Mouse (Mus musculus) kidney, embryonic 15.5 days (tissue): Measurements from ENCODE around the gene Eif2b5. TPM values are rescaled to one million over a fixed set of nuclear protein-coding genes. Genes with fewer than 3 reads are reported as not detected.

Source experiments
- ATAC-seq: fragments of 200-750 bp; cut with Nextera tagmentation; replicated peaks from 2 replicates; pipeline ENCODE4 v1.8.0; 2017; ENCODE audit warnings: moderate TSS enrichment; ENCODE audit not compliant: low FRiP score
- H3K27ac ChIP-seq: fragments of 300-500 bp; sonication (generic); 2 replicates; pipeline ENCODE4 v1.5.1; 2015; ENCODE audit warnings: mild to moderate bottlenecking, inconsistent platforms
- H3K27me3 ChIP-seq: fragments of 300-500 bp; sonication (generic); 2 replicates; pipeline ENCODE4 v1.6.1; 2015; ENCODE audit warnings: inconsistent platforms
- H3K36me3 ChIP-seq: fragments of 300-500 bp; sonication (generic); 2 replicates; pipeline ENCODE4 v1.6.1; 2015; ENCODE audit warnings: inconsistent platforms
- H3K4me1 ChIP-seq: fragments of 300-500 bp; sonication (generic); 2 replicates; pipeline ENCODE4 v1.6.1; 2015; ENCODE audit warnings: inconsistent platforms
- H3K4me2 ChIP-seq: fragments of 300-500 bp; sonication (generic); 2 replicates; pipeline ENCODE4 v1.6.1; 2015; ENCODE audit warnings: moderate library complexity, mild to moderate bottlenecking, inconsistent platforms
- H3K4me3 ChIP-seq: fragments of 300-500 bp; sonication (generic); replicated peaks from 2 replicates; pipeline ENCODE4 v1.5.1; 2015; ENCODE audit warnings: mild to moderate bottlenecking, inconsistent platforms
- H3K9ac ChIP-seq: fragments of 300-500 bp; sonication (generic); 2 replicates; pipeline ENCODE4 v1.6.1; 2015; ENCODE audit warnings: mild to moderate bottlenecking, inconsistent platforms
- H3K9me3 ChIP-seq: fragments of 300-500 bp; sonication (generic); replicated peaks from 2 replicates; pipeline ENCODE4 v1.6.1; 2016; ENCODE audit warnings: inconsistent platforms
- WGBS: fragments of 180-500 bp; shearing (Covaris S2); methylation state at CpG from one replicate; pipeline ENCODE4 v1.1.7; 2015; ENCODE audit warnings: mixed read lengths; 5-methylcytosine and 5-hydroxymethylcytosine counted together
- polyA plus RNA-seq: library from polyadenylated mRNA; unstranded; fragments of >200 nt; fragmentation: Nextera tagmentation; extraction: Ambion mirVana; gene quantifications from 2 replicates; pipeline ENCODE4 v1.2.1, GENCODE M21; 2015

Gene Eif2b5
- polyA plus RNA-seq, 1 experiment from 2014 or later = 121 TPM

DNA sequence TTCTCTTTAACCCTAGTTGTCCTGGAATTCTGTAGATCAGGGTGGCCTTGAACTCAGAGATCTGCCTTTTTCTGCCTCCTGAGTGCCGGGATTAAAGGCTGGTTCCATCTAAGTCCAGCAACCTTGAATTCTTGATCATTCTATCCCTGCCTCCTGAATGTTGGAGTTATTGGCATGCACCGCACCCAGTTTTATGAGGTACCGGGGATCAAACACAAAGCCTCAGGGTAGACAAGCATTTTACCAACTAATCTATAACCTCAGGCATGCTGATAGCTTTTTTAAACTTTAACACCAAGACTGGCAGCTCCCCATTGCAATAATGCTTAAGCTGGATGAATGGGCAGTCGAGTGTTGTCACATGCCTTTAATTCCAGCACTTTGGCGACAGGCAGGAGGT lies 48.8 kb downstream of the Eif2b5 start:
- H3K4me1 ChIP-seq = peaks cover 22% of the 10 kb centered on the region
- H3K27ac ChIP-seq = peak overlapping the region; percentile 88
- peaks cover 63% of the 10 kb centered on the region for H3K36me3 ChIP-seq
- H3K9ac ChIP-seq = peak overlapping the region; percentile 87; the same call in 1 of the 2 replicates
- WGBS = 52% methylated on average over 5 of the region's 5 CpGs
- H3K4me3 ChIP-seq = peak overlapping the region; percentile 93
- ATAC-seq = no peak
- H3K4me2 ChIP-seq = peak overlapping the region; percentile 83
- no peaks in the 10 kb centered on the region for H3K27me3 ChIP-seq
- no peaks in the 10 kb centered on the region for H3K9me3 ChIP-seq

DNA sequence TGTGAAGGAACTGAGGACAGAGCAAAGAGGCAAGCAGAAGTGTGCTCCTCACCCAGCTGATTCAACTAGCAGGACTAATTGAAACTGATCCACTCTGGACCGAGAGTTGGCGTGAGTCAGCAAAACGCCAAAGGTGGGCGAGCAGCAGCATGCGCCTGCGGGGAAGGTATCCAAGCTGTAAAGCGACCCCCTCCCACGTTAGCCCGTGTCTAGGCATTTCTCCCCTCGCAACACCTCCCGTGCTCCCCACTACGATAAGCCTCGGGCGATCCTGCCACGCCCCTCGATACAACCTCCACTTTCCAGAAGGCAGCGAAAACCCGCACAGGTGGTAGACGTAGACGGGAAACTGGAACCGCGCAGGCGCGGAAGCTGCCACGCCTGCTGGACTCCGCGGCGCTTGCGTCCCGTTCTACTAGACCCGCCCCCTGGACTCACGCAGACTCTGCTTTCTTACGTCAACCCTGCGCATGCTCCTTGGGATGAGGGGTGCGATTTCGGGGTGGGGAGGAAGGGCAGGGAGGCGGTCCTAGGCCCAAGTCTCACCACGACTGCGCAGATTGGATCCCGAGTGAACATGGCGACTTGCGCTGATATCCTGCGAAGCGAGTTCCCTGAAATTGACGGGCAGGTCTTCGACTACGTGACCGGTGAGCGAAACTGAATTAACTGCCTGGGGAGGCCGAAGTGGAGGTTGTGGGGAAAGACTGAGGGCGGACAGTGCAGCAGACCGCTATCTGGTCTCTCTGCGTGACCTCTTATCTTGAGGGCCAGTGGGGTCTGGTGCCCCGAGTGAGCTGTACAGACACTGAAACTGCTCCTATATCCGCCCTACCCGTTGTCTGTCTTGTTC lies 49.7 kb downstream of the Eif2b5 start, which contains the start of gene Abcf3:
Abcf3 (plus strand) TSS at position 482 of the 853 bp plus-strand sequence.
- Histone ChIP-seq H3K9me3 (no peaks in the 10 kb centered on the region), H3K4me3 (peak within 1 kb of the TSS; percentile 93), H3K4me1 (peaks cover 22% of the 10 kb centered on the region), H3K36me3 (peaks cover 64% of the 10 kb centered on the region), H3K9ac (peak within 1 kb of the TSS; percentile 87), H3K4me2 (peak within 1 kb of the TSS; percentile 83), H3K27ac (peak within 1 kb of the TSS; percentile 88), H3K27me3 (no peaks in the 10 kb centered on the region)
- peak; percentile 99 for ATAC-seq
- WGBS = under 1% methylated on average over 56 of the region's 56 CpGs

DNA sequence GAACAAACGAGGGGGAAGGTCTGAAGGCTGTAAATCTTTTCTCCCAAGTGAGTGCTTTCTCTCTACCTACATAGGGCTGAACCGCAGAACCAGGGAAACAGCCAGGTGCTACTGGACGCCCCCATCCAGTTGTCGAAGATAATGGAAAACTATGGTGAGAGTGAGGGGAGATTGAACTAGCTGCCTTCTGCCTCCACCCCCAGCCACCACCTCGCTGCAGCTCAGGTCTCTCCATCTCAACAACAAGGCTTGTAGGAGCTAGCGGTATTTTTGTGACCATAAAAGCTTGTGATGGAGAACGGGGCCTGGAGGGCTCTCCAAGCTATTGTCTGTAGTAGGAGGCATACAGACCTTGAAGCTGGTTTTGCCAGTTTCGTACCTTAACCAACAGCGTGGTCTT lies 50.5 kb downstream of the Eif2b5 start:
- no peak overlapping the region for H3K27ac ChIP-seq
- H3K9me3 ChIP-seq = no peaks in the 10 kb centered on the region
- 45% methylated on average over 9 of the region's 9 CpGs for WGBS
- no peaks in the 10 kb centered on the region for H3K27me3 ChIP-seq
- no peak for ATAC-seq
- H3K36me3 ChIP-seq = peaks cover 65% of the 10 kb centered on the region
- H3K9ac ChIP-seq = peak overlapping the region; percentile 87
- peaks cover 22% of the 10 kb centered on the region for H3K4me1 ChIP-seq
- peak overlapping the region; percentile 93 for H3K4me3 ChIP-seq
- H3K4me2 ChIP-seq = peak overlapping the region; percentile 83

DNA sequence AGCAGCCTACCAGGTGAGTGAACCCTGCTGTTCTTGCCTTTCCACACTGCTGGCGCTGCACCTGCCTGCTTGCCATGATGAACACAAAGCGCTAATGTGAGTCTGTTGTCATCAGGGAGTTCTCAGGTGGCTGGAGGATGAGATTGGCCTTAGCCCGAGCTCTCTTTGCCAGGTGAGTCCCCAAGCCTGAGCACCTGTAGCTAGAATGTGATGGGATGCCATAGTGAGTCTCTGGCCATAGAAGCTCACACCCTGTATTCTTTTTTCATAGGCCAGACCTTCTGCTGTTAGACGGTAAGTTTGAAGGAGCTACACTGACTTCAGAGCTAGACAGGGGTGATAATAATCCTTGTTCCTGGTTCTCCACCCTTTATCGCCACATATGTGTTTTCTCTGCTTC lies 53.1 kb downstream of the Eif2b5 start:
- Histone ChIP-seq H3K27ac (no peak overlapping the region), H3K4me3 (no peak overlapping the region), H3K4me2 (no peak overlapping the region), H3K36me3 (peaks cover 67% of the 10 kb centered on the region), H3K27me3 (no peaks in the 10 kb centered on the region), H3K9ac (no peak overlapping the region), H3K9me3 (no peaks in the 10 kb centered on the region), H3K4me1 (peaks cover 22% of the 10 kb centered on the region)
- WGBS = 93% methylated on average over 5 of the region's 5 CpGs
- no peak for ATAC-seq

DNA sequence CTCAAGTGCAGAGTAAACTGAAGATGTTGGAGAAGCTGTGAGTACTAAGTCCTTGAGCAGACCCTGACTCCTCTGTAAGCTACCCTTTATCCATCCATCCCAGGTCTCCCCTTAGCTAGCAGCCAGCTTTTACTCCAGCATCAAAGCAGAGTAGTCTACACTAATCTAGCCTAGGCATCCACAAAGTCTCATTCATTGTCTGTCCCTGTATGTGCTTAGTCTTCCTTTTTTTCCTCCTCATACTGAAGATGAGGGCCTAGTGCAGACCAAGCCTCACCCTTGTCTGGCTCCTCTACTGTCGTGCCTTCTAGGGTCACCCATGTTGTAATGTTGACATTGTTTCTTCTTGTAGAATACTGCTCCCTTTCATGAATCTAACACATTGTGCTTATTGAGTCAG lies 54.0 kb downstream of the Eif2b5 start:
- H3K27me3 ChIP-seq = no peaks in the 10 kb centered on the region
- no peak for ATAC-seq
- peaks cover 74% of the 10 kb centered on the region for H3K36me3 ChIP-seq
- no peak overlapping the region for H3K4me2 ChIP-seq
- peaks cover 15% of the 10 kb centered on the region for H3K4me1 ChIP-seq
- H3K9ac ChIP-seq = no peak overlapping the region
- no peaks in the 10 kb centered on the region for H3K9me3 ChIP-seq
- H3K27ac ChIP-seq = no peak overlapping the region
- 92% methylated on average over 1 of the region's 1 CpGs for WGBS
- H3K4me3 ChIP-seq = no peak overlapping the region

DNA sequence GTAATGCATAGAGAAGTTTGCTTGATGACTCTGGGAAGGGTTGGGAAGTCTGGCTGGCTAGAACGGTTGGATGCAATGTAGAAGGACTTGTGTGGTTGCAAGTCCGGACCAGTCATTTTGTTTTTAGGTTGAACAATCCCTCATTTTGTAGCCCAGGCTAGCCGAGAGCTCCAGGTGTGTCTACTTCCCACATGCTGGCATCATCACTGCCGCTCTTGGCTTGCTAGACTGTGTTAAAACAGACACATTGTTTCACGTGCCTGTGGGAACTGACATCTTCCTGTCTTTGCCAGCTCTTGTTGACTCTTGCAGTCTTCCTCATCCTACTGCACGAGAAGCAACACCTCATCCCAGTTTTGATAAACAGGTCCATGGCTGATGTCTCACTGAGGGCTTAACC lies 56.4 kb downstream of the Eif2b5 start:
- no peaks in the 10 kb centered on the region for H3K27me3 ChIP-seq
- H3K36me3 ChIP-seq = peaks cover 94% of the 10 kb centered on the region
- no peak overlapping the region for H3K27ac ChIP-seq
- no peak overlapping the region for H3K4me3 ChIP-seq
- H3K9me3 ChIP-seq = no peaks in the 10 kb centered on the region
- H3K9ac ChIP-seq = no peak overlapping the region
- 90% methylated on average over 6 of the region's 6 CpGs for WGBS
- ATAC-seq = no peak
- no peak overlapping the region for H3K4me2 ChIP-seq
- H3K4me1 ChIP-seq = 0 out of 2 replicates have a peak, but pooled peaks cover under 1% of the 10 kb centered on the region

DNA sequence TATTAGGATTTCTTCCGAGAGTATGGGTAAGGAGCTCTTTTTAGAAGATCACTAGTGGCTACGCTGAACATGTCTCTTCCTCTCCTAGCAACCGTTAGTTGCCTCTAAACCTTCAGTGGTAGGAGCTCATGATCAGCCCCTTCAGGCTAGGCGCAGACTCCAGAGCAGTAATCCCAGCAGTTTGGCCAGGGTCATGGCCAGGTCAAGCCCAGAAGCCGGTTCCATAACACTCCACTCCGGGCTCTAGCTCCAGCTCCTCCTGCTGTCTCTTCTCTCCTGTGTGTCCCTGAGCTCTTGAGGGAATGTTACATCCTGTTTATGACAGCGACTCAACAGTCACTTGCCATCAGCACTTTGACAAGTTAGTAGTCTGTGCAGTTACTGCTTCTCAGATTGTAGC lies 58.8 kb downstream of the Eif2b5 start:
- H3K4me2 ChIP-seq = no peak overlapping the region
- no peak overlapping the region for H3K9ac ChIP-seq
- WGBS = 64% methylated on average over 7 of the region's 7 CpGs
- no peak overlapping the region for H3K4me3 ChIP-seq
- H3K27ac ChIP-seq = no peak overlapping the region
- H3K36me3 ChIP-seq = peaks cover 95% of the 10 kb centered on the region
- H3K27me3 ChIP-seq = no peaks in the 10 kb centered on the region
- no peaks in the 10 kb centered on the region for H3K4me1 ChIP-seq
- H3K9me3 ChIP-seq = no peaks in the 10 kb centered on the region
- no peak for ATAC-seq

Other genes starting within 250 kb of the Eif2b5 start
- 87.8 and 99.9 TPM in 2 replicates for gene Parl, start 196.4 kb upstream of the Eif2b5 start, polyA plus RNA-seq
- gene Cyp2ab1, start 173.4 kb upstream of the Eif2b5 start, polyA plus RNA-seq = not detected in 2 replicates
- gene Abcc5, start 72.4 kb upstream of the Eif2b5 start, polyA plus RNA-seq = 56.1 and 63.1 TPM in 2 replicates
- 25.0 and 27.9 TPM in 2 replicates for gene Dvl3, start 18.2 kb downstream of the Eif2b5 start, polyA plus RNA-seq
- gene Ap2m1, start 36.7 kb downstream of the Eif2b5 start, polyA plus RNA-seq = 633 and 651 TPM in 2 replicates
- gene Abcf3, start 49.8 kb downstream of the Eif2b5 start, polyA plus RNA-seq = 52.6 and 64.5 TPM in 2 replicates
- 1.6 and 1.7 TPM in 2 replicates for gene Vwa5b2, start 90.7 kb downstream of the Eif2b5 start, polyA plus RNA-seq
- 32.4 TPM in 2 replicates for gene Eef1akmt4, start 112.8 kb downstream of the Eif2b5 start, polyA plus RNA-seq
- not detected in 2 replicates for gene Gm49333, start 112.8 kb downstream of the Eif2b5 start, polyA plus RNA-seq
- gene Alg3, start 112.9 kb downstream of the Eif2b5 start, polyA plus RNA-seq = 42.6 and 43.8 TPM in 2 replicates
- gene Camk2n2, start 122.5 kb downstream of the Eif2b5 start, polyA plus RNA-seq = 1.4 and 1.5 TPM in 2 replicates
- gene Ece2, start 131.0 kb downstream of the Eif2b5 start, polyA plus RNA-seq = 4.0 TPM in 2 replicates
- gene Psmd2, start 152.8 kb downstream of the Eif2b5 start, polyA plus RNA-seq = 330 and 353 TPM in 2 replicates
- 187 and 208 TPM in 2 replicates for gene Eif4g1, start 169.5 kb downstream of the Eif2b5 start, polyA plus RNA-seq
- 6.4 and 6.7 TPM in 2 replicates for gene Fam131a, start 194.4 kb downstream of the Eif2b5 start, polyA plus RNA-seq
- 116 and 120 TPM in 2 replicates for gene Polr2h, start 218.8 kb downstream of the Eif2b5 start, polyA plus RNA-seq
- 16.3 and 20.1 TPM in 2 replicates for gene Clcn2, start 218.9 kb downstream of the Eif2b5 start, polyA plus RNA-seq
- gene Chrd, start 234.3 kb downstream of the Eif2b5 start, polyA plus RNA-seq = 4.6 and 7.4 TPM in 2 replicates
- 1.2 TPM in 2 replicates for gene Thpo, start 235.7 kb downstream of the Eif2b5 start, polyA plus RNA-seq